Mouse (Mus musculus): Measurements from ENCODE around the gene Mrpl35.
"Not testable (repeated sequence)": the region's sequence is repeated elsewhere in the genome, so short reads cannot be mapped to it uniquely, and the experiment has no call there.

Mrpl35 gene

GRCm38 (mm10) chr6:71826869-71827268 lies at the start of gene Mrpl35:
Mrpl35 (minus strand) TSS chr6:71826969.
- no peak for DNase-seq (ENCODE audit: low spot score in 2 of 2)

GRCm38 (mm10) chr6:71871396-71871795 lies 44.6 kb upstream of the Mrpl35 start:
- no peak for DNase-seq (ENCODE audit: low spot score in 2 of 2)

DNA sequence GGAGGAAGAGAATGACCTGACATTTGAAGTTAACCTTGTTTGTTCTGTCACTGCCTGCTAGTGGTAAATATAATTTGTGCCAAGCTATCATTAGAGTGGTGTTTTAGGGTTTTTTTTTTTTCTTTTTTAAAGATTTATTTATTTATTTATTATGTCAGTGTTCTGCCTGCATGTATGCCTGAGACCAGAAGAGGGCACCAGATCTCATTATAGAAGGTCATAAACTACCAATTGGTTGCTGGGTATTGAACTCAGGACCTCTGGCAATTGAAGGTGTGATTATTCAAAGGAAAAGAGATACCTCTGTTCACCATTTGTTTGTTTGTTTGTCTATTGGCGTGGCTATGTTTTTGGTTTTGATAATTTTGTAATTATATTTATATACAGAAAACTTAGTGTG lies 42.0 kb upstream of the Mrpl35 start:
- DNase-seq (ENCODE audit: low spot score in 2 of 2) = no peak

GRCm38 (mm10) chr6:71867751-71868150 lies 41.0 kb upstream of the Mrpl35 start:
- no peak for DNase-seq (ENCODE audit: low spot score in 2 of 2)

- DNase-seq (ENCODE audit: low spot score in 2 of 2) = not testable (repeated sequence)
These were observed 20.1 kb upstream of the Mrpl35 start for GRCm38 (mm10) chr6:71846906-71847305.

GRCm38 (mm10) chr6:71840597-71841290 lies 14.0 kb upstream of the Mrpl35 start:
- DNase-seq (ENCODE audit: low spot score in 2 of 2) = no peak

DNA sequence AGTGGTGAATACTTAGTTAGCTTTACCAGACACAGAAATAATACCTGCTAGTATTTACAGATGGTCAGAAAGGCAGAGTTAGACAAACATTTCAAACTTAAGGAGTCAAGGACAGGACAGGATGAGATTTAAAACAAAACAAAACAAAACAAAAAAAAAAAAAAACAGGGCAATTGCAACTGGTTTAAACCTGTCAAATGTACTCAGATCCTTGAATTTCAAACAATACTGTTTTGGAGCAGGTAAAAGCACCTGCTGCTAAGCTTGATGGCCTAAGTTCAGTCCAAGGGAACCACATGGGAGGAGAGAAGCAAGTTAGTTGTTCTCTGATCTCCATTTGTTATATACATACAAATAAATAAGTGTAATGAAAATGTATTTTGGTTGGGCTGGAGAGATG lies 13.0 kb upstream of the Mrpl35 start:
- no peak for DNase-seq (ENCODE audit: low spot score in 2 of 2)

DNA sequence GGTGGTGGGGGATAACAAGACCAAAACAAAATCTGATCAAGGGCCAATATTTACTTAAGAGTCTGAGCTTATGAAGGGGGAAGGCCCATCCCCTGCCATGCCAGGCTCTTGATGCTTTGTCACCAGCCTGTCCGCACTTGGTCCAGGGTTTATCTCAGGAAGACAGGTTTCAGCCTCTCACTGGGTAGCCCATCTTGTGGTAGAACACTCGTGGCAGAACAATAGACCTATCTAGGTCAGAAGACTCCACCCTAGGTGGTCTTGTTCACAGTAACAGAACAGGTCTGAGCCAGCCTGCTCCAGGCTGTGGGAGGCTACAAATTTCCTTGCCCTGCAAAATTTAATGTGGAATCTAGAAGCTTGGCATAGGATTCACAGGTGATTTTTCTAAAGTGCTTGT lies 10.0 kb upstream of the Mrpl35 start:
- DNase-seq (ENCODE audit: low spot score in 2 of 2) = no peak

DNA sequence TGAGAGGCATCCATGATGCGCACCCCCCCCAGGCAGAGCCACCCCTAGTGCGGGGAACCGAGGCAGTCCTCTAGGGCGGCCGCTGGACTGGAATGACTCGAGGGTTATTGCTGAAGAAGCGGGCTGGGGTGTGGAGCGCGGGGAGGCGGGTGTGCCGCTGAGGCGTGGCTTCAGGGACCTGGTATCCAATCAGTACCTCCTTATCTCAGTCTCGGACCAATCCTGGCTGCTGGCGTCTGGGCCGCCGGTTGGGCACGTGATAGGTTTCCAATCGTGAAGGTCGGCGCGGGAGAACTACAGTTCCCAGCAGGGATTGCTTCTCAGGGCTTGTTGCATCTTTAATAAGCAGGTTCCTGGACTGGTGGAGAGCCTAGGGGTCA lies 4.8 kb upstream of the Mrpl35 start:
- DNase-seq (ENCODE audit: low spot score in 2 of 2) = peak; percentile 98

DNA sequence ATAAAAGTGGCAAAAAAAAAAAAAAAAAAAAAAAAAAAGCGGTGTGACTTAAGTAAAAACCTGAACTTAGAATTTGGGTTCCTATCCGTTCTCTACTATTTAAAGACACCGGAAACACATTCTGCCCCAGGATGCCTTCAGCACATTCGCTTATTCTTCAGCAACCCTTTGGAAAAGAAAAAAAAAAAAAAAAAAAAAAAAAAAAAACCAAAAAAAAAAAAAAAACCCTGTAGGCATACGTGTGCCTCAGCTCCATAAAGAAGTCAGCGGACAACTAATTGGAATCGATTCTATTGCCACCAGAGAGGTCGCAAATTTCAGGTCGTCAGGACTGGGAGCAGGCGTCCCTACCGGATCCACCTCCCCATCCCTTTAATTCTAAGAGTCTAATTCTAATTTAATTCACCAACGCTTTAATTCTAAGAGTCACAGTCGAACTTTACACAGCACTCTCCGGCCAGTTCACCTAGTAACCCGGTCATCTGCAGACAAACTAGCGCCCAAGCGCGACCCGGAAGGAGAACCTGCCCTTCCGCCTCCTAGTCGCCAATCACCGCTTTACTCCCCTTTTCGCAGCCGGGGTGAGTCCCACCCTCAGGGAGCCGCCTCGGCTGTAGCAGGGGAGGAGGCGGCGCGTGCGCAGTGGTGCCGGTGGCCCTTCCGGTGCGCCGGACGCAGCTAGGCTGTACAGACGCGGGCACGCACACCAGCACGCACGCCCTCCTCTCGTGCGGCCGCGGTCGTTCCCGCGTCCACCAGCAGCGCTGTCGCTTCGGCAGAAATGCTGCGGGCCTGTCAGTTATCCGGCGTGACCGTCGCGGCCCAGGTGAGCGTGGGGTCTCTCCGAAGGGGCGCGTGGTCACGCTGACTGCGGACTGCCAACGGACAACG lies 4.2 kb upstream of the Mrpl35 start, which contains the start of gene Immt:
Gene Immt (plus strand): TSS at position 642 of the 891 bp plus-strand sequence.
- peak; percentile 95 to 97 for DNase-seq (ENCODE audit: low spot score in 2 of 2)

DNA sequence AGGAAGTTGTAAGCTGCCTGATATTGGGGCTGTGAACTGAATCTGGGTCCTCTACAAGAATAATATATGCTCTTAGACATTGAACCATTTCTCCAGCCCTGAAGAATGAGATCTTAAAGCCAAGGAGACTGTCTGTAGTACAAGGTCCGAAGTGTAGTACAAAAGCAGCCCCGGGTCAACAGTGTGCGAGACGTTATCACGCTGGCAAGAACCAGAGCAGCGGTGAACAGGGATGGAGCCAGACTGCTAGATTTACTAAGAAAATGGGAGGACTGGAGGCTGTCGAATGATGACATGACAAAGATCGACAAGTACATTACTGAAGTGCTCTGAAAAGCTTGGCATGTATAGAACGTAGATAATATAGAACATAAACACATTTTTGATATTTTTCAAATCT lies 3.0 kb upstream of the Mrpl35 start:
- no peak for DNase-seq (ENCODE audit: low spot score in 2 of 2)

- DNase-seq (ENCODE audit: low spot score in 2 of 2) = no peak
These were observed 2.8 kb downstream of the Mrpl35 start for GRCm38 (mm10) chr6:71823961-71824360.

DNA sequence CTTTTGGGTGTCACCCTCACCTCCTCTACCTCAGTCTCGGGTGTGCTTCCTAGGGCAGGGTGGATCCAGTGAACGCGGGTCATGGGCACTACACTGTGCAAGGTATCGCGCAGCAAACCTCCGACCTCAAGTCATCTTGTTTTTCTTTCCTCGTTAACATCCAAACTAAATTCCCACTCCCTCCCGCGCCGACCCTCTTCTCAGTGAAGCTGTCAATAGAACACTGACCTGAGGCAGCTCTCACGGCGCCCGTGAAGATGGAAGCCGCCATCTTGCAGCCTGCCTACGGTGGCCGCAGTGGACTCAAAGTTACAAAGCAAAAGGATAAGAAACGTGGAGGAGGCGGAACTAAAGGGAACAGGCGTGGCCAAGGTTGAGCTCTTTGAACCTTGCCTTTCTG lies 3.3 kb downstream of the Mrpl35 start:
- peak; percentile 89 for DNase-seq (ENCODE audit: low spot score in 2 of 2)

- DNase-seq (ENCODE audit: low spot score in 2 of 2) = no peak
These were observed 3.7 kb downstream of the Mrpl35 start for GRCm38 (mm10) chr6:71823085-71823484.

- DNase-seq (ENCODE audit: low spot score in 2 of 2) = no peak
These were observed 6.9 kb downstream of the Mrpl35 start for GRCm38 (mm10) chr6:71819764-71820292.

GRCm38 (mm10) chr6:71812820-71813219 lies 13.9 kb downstream of the Mrpl35 start:
- no peak for DNase-seq (ENCODE audit: low spot score in 2 of 2)

DNA sequence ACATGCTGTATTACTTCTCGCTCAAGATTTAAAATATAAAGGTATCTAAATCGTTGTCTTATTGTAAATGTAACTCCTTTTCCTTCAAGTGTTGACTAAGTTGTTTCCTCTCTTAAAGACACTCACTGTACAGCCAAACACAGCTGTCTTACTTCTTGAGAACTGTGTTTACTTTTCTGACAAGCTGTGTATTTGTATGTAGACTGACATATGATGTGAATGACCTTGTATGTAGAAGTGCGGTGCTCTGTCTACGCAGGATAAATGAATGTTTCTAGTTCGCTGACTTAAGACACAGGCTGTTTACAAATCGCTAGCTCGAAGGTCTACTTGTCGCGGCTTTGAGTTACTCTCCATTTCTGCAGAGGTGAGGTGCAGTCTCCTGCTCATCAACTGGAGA lies 16.9 kb downstream of the Mrpl35 start:
- DNase-seq (ENCODE audit: low spot score in 2 of 2) = no peak

GRCm38 (mm10) chr6:71806713-71807112 lies 20.1 kb downstream of the Mrpl35 start:
- DNase-seq (ENCODE audit: low spot score in 2 of 2) = no peak

DNA sequence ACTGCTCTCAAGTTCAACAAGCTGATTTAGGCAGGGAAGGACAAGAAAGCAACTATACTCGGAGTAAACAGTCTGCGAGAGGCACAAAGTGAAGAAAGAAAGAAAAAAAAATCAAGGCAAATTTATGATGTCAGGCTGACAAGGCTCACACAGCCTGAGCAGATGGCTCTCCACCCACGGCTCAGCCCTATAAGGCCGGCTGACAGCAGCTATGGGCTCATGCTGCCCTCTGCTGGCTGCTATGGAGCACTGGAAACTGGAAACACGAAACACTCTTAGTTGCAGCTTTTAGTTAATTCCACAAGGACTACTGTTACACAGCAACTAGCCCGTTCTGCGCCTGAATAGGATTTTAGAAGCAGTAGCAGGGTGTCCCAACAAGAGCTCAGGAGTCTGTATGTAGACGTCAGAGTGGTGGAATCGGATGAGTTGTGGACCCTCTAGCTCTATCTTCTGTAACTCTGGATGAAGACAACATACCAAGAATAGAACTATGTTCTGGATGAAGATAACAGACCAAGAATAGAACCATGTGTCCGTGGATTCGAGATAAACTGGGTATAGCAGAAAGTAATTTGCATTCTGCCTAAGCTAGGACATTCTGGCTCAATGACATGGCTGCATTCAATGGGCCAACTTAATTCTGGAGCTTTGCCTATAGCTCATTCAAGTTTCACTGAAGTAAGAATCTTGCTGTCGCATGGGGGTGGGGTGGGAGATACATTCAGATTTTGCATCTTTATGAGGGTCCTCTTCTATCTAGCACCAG lies 22.5 kb downstream of the Mrpl35 start:
- peak; percentile 70 to 81 for DNase-seq (ENCODE audit: low spot score in 2 of 2)

- no peak for DNase-seq (ENCODE audit: low spot score in 2 of 2)
These were observed 23.2 kb downstream of the Mrpl35 start for GRCm38 (mm10) chr6:71803609-71804008.

GRCm38 (mm10) chr6:71801714-71802094 lies 25.1 kb downstream of the Mrpl35 start:
- DNase-seq (ENCODE audit: low spot score in 2 of 2) = peak; percentile 77 to 88
